Mouse (Mus musculus): Measurements from ENCODE around the gene Gm20388. TPM values are rescaled to one million over a fixed set of nuclear protein-coding genes. Genes with fewer than 3 reads are reported as not detected.
A peak's percentile ranks its signal among the peaks of the same experiment; 100 is the strongest.

The Gm20388 gene
- polyA plus RNA-seq, 1 experiment from 2014 or later: 1.7 TPM

DNA sequence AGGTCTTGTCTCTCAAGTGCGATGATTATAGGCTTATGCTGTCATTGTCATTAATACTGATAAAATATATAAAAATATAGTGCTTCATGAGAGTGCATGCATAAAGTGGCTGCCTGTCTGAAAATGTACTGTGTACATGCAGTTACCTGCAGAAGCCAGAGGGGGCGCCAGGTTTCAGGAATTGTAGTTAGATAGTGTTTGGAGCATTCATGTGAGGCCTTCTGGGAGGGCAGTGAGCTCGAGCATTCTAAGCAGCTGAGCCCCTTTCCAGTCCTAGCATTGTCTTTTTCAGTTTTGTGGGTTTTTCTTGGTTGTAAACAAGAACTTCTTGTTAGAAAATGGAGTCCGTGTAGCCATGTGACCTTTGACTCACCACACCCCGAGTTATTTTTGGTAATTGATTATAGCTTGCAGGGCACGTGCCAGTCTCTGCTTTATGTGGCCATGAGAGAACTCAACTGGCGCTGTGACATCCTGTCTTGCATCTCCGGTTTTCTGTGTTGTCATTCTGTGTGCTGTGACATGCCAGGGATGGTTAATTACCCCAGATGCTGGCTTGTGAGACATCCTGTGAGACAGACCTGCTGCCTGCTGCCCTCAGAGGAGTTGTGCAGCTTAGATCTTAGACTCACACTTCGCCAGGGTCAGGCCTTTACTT, 3474.4 kb downstream of the Gm20388 start:
- Histone ChIP-seq H3K4me1 (replicated peaks) (no peaks in the 10 kb centered on the region), H3K4me3 (no peak overlapping the region), H3K27me3 (ENCODE audit: insufficient read depth, poor library complexity, severe bottlenecking) (no peaks in the 10 kb centered on the region), H3K36me3 (peaks cover 94% of the 10 kb centered on the region), H3K9me3 (no peaks in the 10 kb centered on the region), H3K27ac (no peak overlapping the region)
- DNase-seq (ENCODE audit: low spot score): peak; percentile 38
- WGBS: 75% methylated on average over 9 of the region's 9 CpGs

DNA sequence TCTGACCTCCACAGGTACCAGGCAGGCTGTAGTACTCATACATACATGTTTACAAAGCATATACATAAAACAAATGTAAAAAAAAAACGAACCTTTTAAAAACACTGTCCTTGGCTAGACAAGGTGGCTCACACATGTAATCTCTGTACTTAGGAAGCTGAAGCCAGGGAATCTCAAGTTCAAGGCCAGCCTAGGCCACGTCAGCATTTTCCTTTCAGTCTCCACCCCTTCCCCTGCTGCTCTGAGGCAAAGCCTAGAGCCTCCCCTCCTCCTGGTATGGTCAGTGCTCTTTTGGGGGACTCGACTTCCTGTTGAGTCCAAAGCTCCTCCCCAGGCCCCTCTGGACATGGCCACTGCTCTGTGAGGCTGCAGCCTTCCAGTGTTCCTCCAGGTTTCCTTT, 3476.4 kb downstream of the Gm20388 start:
- DNase-seq (ENCODE audit: low spot score): no peak
- no peak overlapping the region for H3K4me3 ChIP-seq
- H3K9me3 ChIP-seq: no peaks in the 10 kb centered on the region
- H3K36me3 ChIP-seq: peaks cover 100% of the 10 kb centered on the region
- no peaks in the 10 kb centered on the region for H3K4me1 ChIP-seq (replicated peaks)
- 85% methylated on average over 3 of the region's 3 CpGs for WGBS
- no peak overlapping the region for H3K27ac ChIP-seq
- no peaks in the 10 kb centered on the region for H3K27me3 ChIP-seq (ENCODE audit: insufficient read depth, poor library complexity, severe bottlenecking)

DNA sequence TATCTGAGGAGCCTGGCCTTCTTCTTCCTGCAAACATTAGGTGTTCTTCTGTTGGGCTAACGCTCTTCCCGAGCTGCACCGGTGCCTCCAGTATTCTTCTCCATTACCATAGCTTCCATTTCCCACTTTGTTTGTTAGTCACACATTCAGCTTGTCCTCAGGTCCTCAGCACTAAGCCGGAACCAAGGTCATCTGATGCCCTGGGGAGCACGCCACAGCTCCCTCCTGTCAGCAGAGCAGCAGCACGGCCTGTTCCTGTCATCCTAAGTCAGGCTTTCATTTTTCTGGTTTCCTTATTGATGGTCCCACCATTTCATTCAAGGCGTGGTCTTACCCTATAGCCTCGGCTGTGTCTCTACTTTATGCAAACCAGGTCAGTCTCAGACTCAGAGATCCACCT, 3477.2 kb downstream of the Gm20388 start:
- Histone ChIP-seq H3K9me3 (no peaks in the 10 kb centered on the region), H3K27me3 (ENCODE audit: insufficient read depth, poor library complexity, severe bottlenecking) (no peaks in the 10 kb centered on the region), H3K36me3 (peaks cover 100% of the 10 kb centered on the region), H3K4me3 (no peak overlapping the region), H3K4me1 (replicated peaks) (no peaks in the 10 kb centered on the region), H3K27ac (no peak overlapping the region)
- 90% methylated on average over 8 of the region's 8 CpGs for WGBS
- no peak for DNase-seq (ENCODE audit: low spot score)

DNA sequence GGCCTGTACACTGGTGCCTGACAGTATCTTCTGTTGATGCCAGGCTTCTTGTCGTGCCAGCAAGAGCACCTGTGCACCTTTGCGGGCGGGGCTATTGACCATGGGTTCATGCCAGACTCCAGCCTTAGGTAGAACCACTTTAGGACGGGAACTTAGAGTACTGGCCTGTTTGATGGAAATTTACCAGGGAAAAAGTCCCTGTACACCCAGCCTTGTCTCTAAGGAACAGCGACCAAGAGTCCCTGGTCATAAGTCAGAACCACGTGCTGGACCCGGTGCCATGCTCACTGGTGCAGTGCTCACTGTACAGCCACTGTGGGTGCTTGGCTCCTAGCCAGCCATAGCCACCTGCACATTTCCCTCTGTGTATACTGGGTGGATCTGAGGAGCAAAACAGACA, 3478.4 kb downstream of the Gm20388 start:
- H3K4me3 ChIP-seq: no peak overlapping the region
- H3K27ac ChIP-seq: no peak overlapping the region
- DNase-seq (ENCODE audit: low spot score): no peak
- H3K4me1 ChIP-seq (replicated peaks): no peaks in the 10 kb centered on the region
- no peaks in the 10 kb centered on the region for H3K27me3 ChIP-seq (ENCODE audit: insufficient read depth, poor library complexity, severe bottlenecking)
- WGBS: 93% methylated on average over 7 of the region's 7 CpGs
- H3K36me3 ChIP-seq: peaks cover 100% of the 10 kb centered on the region
- no peaks in the 10 kb centered on the region for H3K9me3 ChIP-seq

DNA sequence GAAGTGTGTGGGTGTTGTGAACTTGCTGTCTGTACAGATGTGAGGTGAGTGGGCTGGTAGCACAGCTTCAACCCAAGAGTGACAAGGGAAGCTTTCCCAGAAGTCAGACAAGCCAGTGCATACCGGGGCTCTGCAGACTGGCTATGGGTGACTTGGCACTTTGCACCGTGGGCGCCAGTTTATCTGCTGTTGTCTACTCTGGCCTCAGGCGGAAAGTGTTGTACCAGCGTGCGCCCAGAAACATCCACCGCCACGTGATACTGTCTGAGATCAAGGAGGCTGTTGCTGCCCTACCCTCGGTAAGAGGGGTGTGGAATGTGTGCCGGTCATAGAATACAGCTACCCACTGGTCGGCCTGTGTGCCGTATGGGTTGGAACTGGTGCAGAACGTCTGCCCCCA, 3487.7 kb downstream of the Gm20388 start:
- 95% methylated on average over 13 of the region's 13 CpGs for WGBS
- Histone ChIP-seq H3K36me3 (peaks cover 100% of the 10 kb centered on the region), H3K9me3 (no peaks in the 10 kb centered on the region), H3K27ac (no peak overlapping the region), H3K4me3 (no peak overlapping the region), H3K27me3 (ENCODE audit: insufficient read depth, poor library complexity, severe bottlenecking) (no peaks in the 10 kb centered on the region), H3K4me1 (replicated peaks) (no peaks in the 10 kb centered on the region)
- no peak for DNase-seq (ENCODE audit: low spot score)

DNA sequence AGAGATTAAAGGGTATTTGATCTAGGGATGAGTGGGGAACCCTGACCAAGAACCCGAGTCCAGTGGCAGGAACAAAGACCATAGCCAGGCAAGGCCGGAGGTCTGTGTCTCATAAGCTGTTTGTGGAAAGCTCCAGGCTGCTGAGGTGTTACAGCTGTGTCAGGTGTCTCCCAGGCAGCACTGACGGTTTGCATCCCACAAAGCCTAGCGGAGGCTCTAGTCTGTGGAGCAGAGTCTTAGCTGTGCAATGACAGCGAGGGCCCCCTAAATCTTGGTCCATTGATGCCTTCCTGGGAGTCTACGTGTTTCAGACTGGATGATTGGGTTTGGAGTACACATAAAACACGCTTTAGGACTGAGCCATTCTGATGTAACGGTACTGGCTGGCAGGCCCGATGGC, 3491.3 kb downstream of the Gm20388 start:
- no peak overlapping the region for H3K27ac ChIP-seq
- no peak overlapping the region for H3K4me3 ChIP-seq
- H3K36me3 ChIP-seq: peaks cover 67% of the 10 kb centered on the region
- 94% methylated on average over 9 of the region's 9 CpGs for WGBS
- H3K9me3 ChIP-seq: no peaks in the 10 kb centered on the region
- H3K4me1 ChIP-seq (replicated peaks): peaks cover 21% of the 10 kb centered on the region
- H3K27me3 ChIP-seq (ENCODE audit: insufficient read depth, poor library complexity, severe bottlenecking): no peaks in the 10 kb centered on the region
- DNase-seq (ENCODE audit: low spot score): no peak

DNA sequence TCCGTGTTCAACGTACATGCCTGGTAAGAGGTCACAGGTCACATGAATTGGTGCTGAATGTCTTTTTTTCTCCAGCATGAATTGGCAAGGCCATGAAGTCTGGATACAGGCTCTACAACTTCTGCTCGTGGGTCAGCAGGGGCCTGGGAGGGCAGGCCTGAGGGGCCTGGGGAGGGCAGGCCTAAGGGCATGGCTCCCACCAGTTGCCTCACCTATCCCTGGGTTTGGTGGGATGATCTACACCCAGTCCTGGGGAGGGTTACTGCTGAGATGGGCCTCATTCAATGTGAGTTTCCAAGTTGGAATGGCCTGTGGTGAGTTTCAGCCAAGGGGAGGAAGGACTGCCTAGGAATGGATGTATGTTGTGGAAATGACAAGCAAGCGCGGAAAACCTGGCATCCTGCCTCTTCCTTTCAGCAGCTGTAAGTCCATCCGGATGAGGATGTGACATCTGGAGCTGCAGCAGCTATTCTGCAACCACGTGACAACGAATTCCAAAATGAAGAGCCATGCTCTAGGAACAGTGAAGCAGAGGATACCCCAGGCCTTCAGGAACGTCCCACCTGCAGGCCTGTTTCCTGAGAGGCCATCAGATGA, 3492.2 kb downstream of the Gm20388 start:
- H3K36me3 ChIP-seq: peaks cover 58% of the 10 kb centered on the region
- H3K27me3 ChIP-seq (ENCODE audit: insufficient read depth, poor library complexity, severe bottlenecking): peaks cover 4% of the 10 kb centered on the region; the same call in 1 of the 2 replicates
- no peak overlapping the region for H3K4me3 ChIP-seq
- H3K27ac ChIP-seq: no peak overlapping the region
- WGBS: 94% methylated on average over 9 of the region's 9 CpGs
- H3K4me1 ChIP-seq (replicated peaks): peaks cover 24% of the 10 kb centered on the region
- no peak for DNase-seq (ENCODE audit: low spot score)
- no peaks in the 10 kb centered on the region for H3K9me3 ChIP-seq

DNA sequence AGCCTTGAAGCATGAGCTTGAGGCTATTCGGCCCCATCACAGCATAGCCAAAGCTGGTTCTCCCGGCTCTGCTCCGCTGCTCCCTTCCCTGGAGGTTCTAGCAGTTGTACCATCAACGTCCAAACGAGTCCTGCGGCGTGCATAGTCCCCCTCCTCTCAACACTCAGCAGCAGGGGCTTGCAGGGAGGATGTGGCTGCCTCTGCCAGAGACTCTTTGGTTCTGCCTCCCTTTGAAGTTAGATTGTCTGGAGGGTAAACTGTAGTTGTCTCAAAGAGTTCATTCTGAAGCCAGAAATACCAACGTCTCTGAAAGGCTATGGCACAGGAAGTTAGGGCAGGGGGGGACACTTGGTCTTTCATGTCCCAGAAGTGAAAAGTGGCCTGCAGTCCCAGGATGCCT, 3493.9 kb downstream of the Gm20388 start:
- peaks cover 14% of the 10 kb centered on the region for H3K27me3 ChIP-seq (ENCODE audit: insufficient read depth, poor library complexity, severe bottlenecking)
- no peak overlapping the region for H3K4me3 ChIP-seq
- H3K27ac ChIP-seq: peak overlapping the region; percentile 29; the same call in 1 of the 2 replicates
- DNase-seq (ENCODE audit: low spot score): no peak
- peaks cover 30% of the 10 kb centered on the region for H3K4me1 ChIP-seq (replicated peaks)
- H3K36me3 ChIP-seq: peaks cover 41% of the 10 kb centered on the region
- WGBS: 46% methylated on average over 8 of the region's 8 CpGs
- H3K9me3 ChIP-seq: no peaks in the 10 kb centered on the region

DNA sequence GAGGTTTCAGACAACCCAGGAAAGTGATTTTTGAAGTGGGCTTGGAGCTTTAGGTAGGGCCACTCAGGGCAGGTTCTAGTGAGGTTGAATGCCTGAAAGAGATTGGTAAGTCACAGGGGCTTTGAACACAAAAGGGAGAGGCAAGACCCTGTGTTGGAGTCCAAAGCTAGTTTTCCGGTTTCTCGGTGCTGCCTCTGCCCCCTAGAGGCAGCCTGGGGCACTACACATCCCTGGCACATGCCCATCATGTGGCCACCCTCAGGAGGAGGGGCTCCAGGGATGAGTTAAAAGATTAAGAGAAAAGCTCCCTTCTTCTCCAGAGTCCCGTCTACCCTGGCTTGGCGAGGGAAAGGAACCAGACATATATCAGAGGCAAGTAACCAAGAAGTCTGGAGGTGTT, 3496.1 kb downstream of the Gm20388 start, which contains the start of gene Mc1r:
Gene Mc1r, plus strand, starts transcription at position 322 of the 400 bp plus-strand sequence.
- Histone ChIP-seq H3K36me3 (peaks cover 18% of the 10 kb centered on the region), H3K27ac (peak within 1 kb of the TSS; percentile 51; the same call in 1 of the 2 replicates), H3K9me3 (no peaks in the 10 kb centered on the region), H3K4me3 (peak within 1 kb of the TSS; percentile 7; the same call in 1 of the 2 replicates), H3K27me3 (ENCODE audit: insufficient read depth, poor library complexity, severe bottlenecking) (peaks cover 37% of the 10 kb centered on the region), H3K4me1 (replicated peaks) (peaks cover 53% of the 10 kb centered on the region)
- WGBS: 12% methylated on average over 4 of the region's 4 CpGs
- DNase-seq (ENCODE audit: low spot score): peak; percentile 74

DNA sequence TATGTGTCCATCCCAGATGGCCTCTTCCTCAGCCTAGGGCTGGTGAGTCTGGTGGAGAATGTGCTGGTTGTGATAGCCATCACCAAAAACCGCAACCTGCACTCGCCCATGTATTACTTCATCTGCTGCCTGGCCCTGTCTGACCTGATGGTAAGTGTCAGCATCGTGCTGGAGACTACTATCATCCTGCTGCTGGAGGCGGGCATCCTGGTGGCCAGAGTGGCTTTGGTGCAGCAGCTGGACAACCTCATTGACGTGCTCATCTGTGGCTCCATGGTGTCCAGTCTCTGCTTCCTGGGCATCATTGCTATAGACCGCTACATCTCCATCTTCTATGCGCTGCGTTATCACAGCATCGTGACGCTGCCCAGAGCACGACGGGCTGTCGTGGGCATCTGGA, 3497.0 kb downstream of the Gm20388 start:
- 93% methylated on average over 13 of the region's 13 CpGs for WGBS
- Histone ChIP-seq H3K27me3 (ENCODE audit: insufficient read depth, poor library complexity, severe bottlenecking) (peaks cover 45% of the 10 kb centered on the region), H3K4me3 (no peak overlapping the region), H3K36me3 (peaks cover 10% of the 10 kb centered on the region), H3K27ac (no peak overlapping the region), H3K9me3 (no peaks in the 10 kb centered on the region), H3K4me1 (replicated peaks) (peaks cover 61% of the 10 kb centered on the region)
- DNase-seq (ENCODE audit: low spot score): no peak

DNA sequence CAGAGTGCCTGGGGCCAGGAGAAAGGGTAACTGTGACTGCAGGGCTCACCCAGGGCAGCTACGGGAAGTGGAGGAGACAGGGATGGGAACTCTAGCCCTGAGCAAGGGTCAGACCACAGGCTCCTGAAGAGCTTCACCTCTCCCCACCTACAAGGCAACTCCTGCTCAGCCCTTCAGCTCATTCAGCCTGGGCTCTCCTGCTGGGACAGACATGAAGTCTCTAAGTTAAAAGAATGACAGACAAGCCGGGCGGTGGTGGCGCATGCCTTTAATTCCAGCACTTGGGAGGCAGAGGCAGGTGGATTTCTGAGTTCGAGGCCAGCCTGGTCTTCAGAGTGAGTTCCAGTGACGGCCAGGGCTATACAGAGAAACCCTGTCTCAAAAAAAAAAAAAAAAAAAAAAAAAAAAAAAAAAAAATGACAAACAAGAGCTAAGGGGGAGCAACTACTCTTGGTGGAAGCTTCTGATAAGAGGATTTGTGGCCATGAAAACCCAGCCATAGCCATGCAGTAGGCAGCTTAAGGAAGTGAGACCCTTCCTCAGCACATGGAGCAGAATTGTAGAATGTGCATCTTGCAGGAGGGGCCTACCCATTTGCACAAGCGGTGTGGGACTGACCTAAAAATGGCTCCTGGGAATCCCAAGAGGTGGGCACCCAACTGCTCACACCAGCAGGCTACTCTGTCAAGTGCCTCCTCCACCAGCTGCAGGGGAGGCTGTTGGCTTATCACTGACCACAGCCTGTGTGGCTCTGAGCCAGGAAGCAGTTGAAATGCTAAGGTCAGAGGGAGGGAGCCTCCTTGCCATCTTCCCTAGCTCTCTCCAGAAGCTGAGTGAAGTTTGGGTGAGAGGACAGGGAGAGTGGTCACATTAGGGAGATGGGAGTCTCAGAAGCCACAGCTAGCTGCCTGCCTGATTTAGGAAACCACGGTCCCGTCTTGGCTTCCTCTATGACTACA, 3498.2 kb downstream of the Gm20388 start:
- H3K9me3 ChIP-seq: no peaks in the 10 kb centered on the region
- DNase-seq (ENCODE audit: low spot score): no peak
- 76% methylated on average over 9 of the region's 9 CpGs for WGBS
- no peaks in the 10 kb centered on the region for H3K36me3 ChIP-seq
- peaks cover 74% of the 10 kb centered on the region for H3K4me1 ChIP-seq (replicated peaks)
- peak overlapping the region; percentile 94 for H3K27ac ChIP-seq
- H3K4me3 ChIP-seq: peak overlapping the region; percentile 73
- H3K27me3 ChIP-seq (ENCODE audit: insufficient read depth, poor library complexity, severe bottlenecking): peaks cover 58% of the 10 kb centered on the region

DNA sequence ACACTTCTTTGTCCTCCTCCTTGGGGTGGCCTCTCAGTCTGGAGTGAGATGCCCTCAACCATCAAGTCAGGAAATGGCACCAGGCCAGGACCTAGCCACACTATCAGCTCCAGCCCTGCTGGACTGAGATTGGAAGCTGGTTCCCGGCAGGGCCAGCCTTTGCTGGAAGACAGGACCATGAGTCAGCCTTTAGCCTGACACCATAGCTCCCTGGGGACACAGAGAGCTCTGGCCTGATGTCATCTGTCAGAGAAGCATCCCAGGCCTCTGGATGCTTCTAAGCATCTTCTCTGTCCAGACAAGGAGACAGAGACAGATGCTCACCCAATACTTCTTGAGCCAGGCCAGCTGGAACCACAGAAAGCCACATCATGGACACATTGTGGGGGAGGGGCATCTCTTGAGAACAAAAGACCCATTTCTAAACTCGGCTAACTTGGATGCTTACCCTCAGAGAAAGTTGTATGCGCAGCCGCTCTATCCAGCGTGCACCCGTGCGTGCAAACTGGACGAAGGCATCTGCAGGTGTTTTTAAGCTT, 3499.5 kb downstream of the Gm20388 start:
- 44% methylated on average over 8 of the region's 8 CpGs for WGBS
- H3K4me3 ChIP-seq: peak overlapping the region; percentile 73
- peak overlapping the region; percentile 94 for H3K27ac ChIP-seq
- H3K27me3 ChIP-seq (ENCODE audit: insufficient read depth, poor library complexity, severe bottlenecking): peaks cover 58% of the 10 kb centered on the region
- H3K36me3 ChIP-seq: no peaks in the 10 kb centered on the region
- peak; percentile 61 for DNase-seq (ENCODE audit: low spot score)
- H3K9me3 ChIP-seq: no peaks in the 10 kb centered on the region
- peaks cover 68% of the 10 kb centered on the region for H3K4me1 ChIP-seq (replicated peaks)

Measured in hindbrain, embryonic 10.5 days (tissue).